Mouse (Mus musculus) frontal cortex, postnatal 36 days (tissue): ENCODE results near the gene Grpel1.

Experiments used
- DNase-seq, 2 experiments: peaks; one replicate each; pipeline ENCODE4 v3.0.0; 2022; ENCODE audit warnings: low spot score in 2 of 2

Gene Grpel1

GRCm38 (mm10) chr5:36464709-36465661, at the start of gene Grpel1:
Grpel1 (plus strand) TSS chr5:36464998.
- DNase-seq: peak; percentile 96 to 99

GRCm38 (mm10) chr5:36419861-36420260, 44.9 kb upstream of the Grpel1 start:
- DNase-seq: no peak

- no peak for DNase-seq
These were observed 42.1 kb upstream of the Grpel1 start for GRCm38 (mm10) chr5:36422689-36423088.

- DNase-seq: no peak
These were observed 40.1 kb upstream of the Grpel1 start for GRCm38 (mm10) chr5:36424676-36425075.

GRCm38 (mm10) chr5:36426404-36426803, 38.4 kb upstream of the Grpel1 start:
- DNase-seq: peak; percentile 55 to 65

GRCm38 (mm10) chr5:36427831-36428230, 37.0 kb upstream of the Grpel1 start:
- DNase-seq: no peak

- no peak for DNase-seq
These were observed 35.2 kb upstream of the Grpel1 start for GRCm38 (mm10) chr5:36429551-36429950.

- DNase-seq: no peak
These were observed 33.1 kb upstream of the Grpel1 start for GRCm38 (mm10) chr5:36431711-36432110.

- no peak for DNase-seq
These were observed 30.3 kb upstream of the Grpel1 start for GRCm38 (mm10) chr5:36434398-36434967.

GRCm38 (mm10) chr5:36436858-36437257, 27.9 kb upstream of the Grpel1 start:
- DNase-seq: no peak

- DNase-seq: no peak
These were observed 24.1 kb upstream of the Grpel1 start for GRCm38 (mm10) chr5:36440741-36441140.

GRCm38 (mm10) chr5:36444611-36445010, 20.2 kb upstream of the Grpel1 start:
- no peak for DNase-seq

GRCm38 (mm10) chr5:36445028-36445427, 19.8 kb upstream of the Grpel1 start:
- DNase-seq: no peak

GRCm38 (mm10) chr5:36446166-36446890, 18.5 kb upstream of the Grpel1 start:
- no peak for DNase-seq

GRCm38 (mm10) chr5:36447872-36448271, 16.9 kb upstream of the Grpel1 start:
- peak in 1 of 2 experiments; percentile 23 for DNase-seq

GRCm38 (mm10) chr5:36449710-36450358, 15.0 kb upstream of the Grpel1 start:
- DNase-seq: no peak

GRCm38 (mm10) chr5:36451119-36451518, 13.7 kb upstream of the Grpel1 start:
- no peak for DNase-seq

GRCm38 (mm10) chr5:36451872-36452389, 12.9 kb upstream of the Grpel1 start:
- no peak for DNase-seq

GRCm38 (mm10) chr5:36452821-36453220, 12.0 kb upstream of the Grpel1 start:
- DNase-seq: no peak

- no peak for DNase-seq
These were observed 7.1 kb upstream of the Grpel1 start for GRCm38 (mm10) chr5:36457706-36458105.

GRCm38 (mm10) chr5:36458926-36459325, 5.9 kb upstream of the Grpel1 start:
- DNase-seq: peak in 1 of 2 experiments; percentile 39

- no peak for DNase-seq
These were observed 4.1 kb upstream of the Grpel1 start for GRCm38 (mm10) chr5:36460712-36461111.
